Mouse (Mus musculus) heart, embryonic 12.5 days (tissue): ENCODE data around the gene Mms22l. TPM values are rescaled to one million over a fixed set of nuclear protein-coding genes. Genes with fewer than 3 reads are reported as not detected.
A peak's percentile ranks its signal among the peaks of the same experiment; 100 is the strongest.
"Not testable (repeated sequence)": the region's sequence is repeated elsewhere in the genome, so short reads cannot be mapped to it uniquely, and the experiment has no call there.

ENCODE experiments used
- ATAC-seq: fragments of 200-750 bp; cut with Nextera tagmentation; 2 replicates; pipeline ENCODE4 v1.8.0; 2017; ENCODE audit warnings: moderate TSS enrichment, moderate library complexity; ENCODE audit not compliant: insufficient number of reproducible peaks, low FRiP score
- H3K27ac ChIP-seq: fragments of 300-500 bp; sonication (generic); 2 replicates; pipeline ENCODE4 v1.5.1; 2016; ENCODE audit warnings: mild to moderate bottlenecking, moderate library complexity; ENCODE audit not compliant: poor library complexity, severe bottlenecking
- H3K27me3 ChIP-seq: fragments of 300-500 bp; sonication (generic); replicated peaks from 2 replicates; pipeline ENCODE4 v1.6.1; 2016; ENCODE audit warnings: mild to moderate bottlenecking, moderate library complexity
- H3K36me3 ChIP-seq: fragments of 300-500 bp; sonication (generic); 2 replicates; pipeline ENCODE4 v1.6.1; 2016; ENCODE audit warnings: mild to moderate bottlenecking, moderate library complexity
- H3K4me1 ChIP-seq: fragments of 300-500 bp; sonication (generic); replicated peaks from 2 replicates; pipeline ENCODE4 v1.6.1; 2016; ENCODE audit warnings: mild to moderate bottlenecking
- H3K4me2 ChIP-seq: fragments of 300-500 bp; sonication (generic); 2 replicates; pipeline ENCODE4 v1.6.1; 2016; ENCODE audit warnings: mild to moderate bottlenecking, moderate library complexity
- H3K4me3 ChIP-seq: fragments of 300-500 bp; sonication (generic); 2 replicates; pipeline ENCODE4 v1.5.1; 2016; ENCODE audit warnings: mild to moderate bottlenecking
- H3K9ac ChIP-seq: fragments of 300-500 bp; sonication (generic); 2 replicates; pipeline ENCODE4 v1.6.1; 2016; ENCODE audit warnings: mild to moderate bottlenecking, moderate library complexity
- H3K9me3 ChIP-seq: fragments of 300-500 bp; sonication (generic); replicated peaks from 2 replicates; pipeline ENCODE4 v1.6.1; 2016; ENCODE audit warnings: mild to moderate bottlenecking, moderate library complexity
- WGBS: fragments of 180-500 bp; shearing (Covaris S2); methylation state at CpG from one replicate; pipeline ENCODE4 v1.1.7; 2016; 5-methylcytosine and 5-hydroxymethylcytosine counted together
- polyA plus RNA-seq: library from polyadenylated mRNA; unstranded; fragments of >200 nt; fragmentation: Nextera tagmentation; extraction: Ambion mirVana; gene quantifications from 2 replicates; pipeline ENCODE4 v1.2.1, GENCODE M21; 2016

Mms22l gene
- 25.1 and 27.8 TPM in 2 replicates for polyA plus RNA-seq

DNA sequence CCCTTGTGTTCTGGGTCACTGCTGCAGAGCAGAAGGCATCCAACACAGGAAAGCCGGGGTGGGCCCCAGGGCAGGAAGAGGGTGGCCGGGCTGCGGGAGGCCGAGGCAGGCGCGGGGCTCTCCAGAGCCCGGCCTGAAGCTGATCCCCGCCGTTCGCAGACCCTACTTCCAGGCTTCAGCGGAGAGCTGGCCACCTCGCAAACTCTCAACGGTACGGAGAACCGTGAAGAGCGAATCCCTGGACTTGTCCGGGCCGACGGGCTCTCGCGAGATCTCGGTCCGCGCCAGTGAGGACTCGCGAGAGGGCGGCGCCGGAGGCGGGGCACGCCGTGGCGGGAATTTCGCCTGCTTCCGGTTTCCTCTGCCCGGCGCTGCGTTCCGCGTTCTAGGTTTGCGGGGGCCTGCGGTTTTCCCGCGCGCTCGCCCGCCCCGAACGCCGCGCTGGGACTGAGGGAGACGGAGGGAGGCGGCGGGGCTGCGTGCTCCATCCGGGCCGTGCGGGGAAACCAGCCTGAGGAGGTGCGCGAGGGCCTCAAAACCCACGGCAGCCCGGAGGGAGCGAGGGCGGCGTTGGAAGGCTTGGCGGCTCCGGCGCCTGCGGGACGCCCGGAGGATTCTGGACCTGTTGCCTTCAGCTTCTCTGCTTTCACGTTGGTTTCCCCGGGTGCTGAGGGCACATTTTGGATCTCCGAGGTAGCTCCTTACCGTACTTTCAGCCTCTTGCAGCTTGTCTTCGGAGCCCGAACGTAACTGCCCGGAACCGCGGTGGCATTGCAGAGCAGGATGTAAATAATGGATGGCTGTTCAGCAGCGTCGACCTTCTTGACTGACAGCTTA lies at the start of gene Mms22l:
TSS of gene Mms22l (plus strand) at position 336 of the 837 bp plus-strand sequence.
- peaks cover 3% of the 10 kb centered on the region for H3K9me3 ChIP-seq
- peak within 1 kb of the TSS; percentile 71 for H3K4me2 ChIP-seq
- peak; percentile 99 for ATAC-seq
- no peaks in the 10 kb centered on the region for H3K27me3 ChIP-seq
- H3K4me3 ChIP-seq, result peak within 1 kb of the TSS; percentile 79
- 0 out of 2 replicates have a peak, but pooled peaks cover 3% of the 10 kb centered on the region for H3K4me1 ChIP-seq
- WGBS, result under 1% methylated on average over 83 of the region's 83 CpGs
- peak within 1 kb of the TSS; percentile 97 for H3K27ac ChIP-seq
- peak within 1 kb of the TSS; percentile 89 for H3K9ac ChIP-seq
- H3K36me3 ChIP-seq, result 0 out of 2 replicates have a peak, but pooled peaks cover 4% of the 10 kb centered on the region

DNA sequence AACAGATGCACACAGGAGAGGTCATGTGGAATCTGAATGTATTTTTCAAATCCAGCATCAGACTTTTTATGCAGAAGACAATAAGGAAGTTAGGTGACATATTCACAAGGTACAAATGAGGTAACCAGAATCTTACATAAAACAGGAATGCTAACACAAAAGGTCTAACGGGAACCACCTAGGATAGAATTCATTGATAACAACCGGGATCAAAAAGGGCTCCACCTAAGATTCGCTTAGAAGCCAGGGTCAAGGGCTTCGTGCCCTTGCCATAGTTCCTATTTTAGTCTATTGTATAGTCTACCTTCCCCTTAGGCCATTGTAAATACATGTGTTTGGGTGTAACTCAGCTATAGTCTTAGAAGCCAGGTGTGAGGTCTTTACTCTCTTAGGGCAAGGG lies 12.2 kb upstream of the Mms22l start:
- H3K36me3 ChIP-seq, H3K4me3 ChIP-seq, H3K9ac ChIP-seq, H3K9me3 ChIP-seq, H3K27me3 ChIP-seq, H3K4me2 ChIP-seq, H3K4me1 ChIP-seq, H3K27ac ChIP-seq, ATAC-seq: not testable (repeated sequence)
- 85% methylated on average over 4 of the region's 4 CpGs for WGBS

GRCm38 (mm10) chr4:24496953-24497319 lies 685 bp downstream of the Mms22l start:
- Histone ChIP-seq H3K27me3 (no peaks in the 10 kb centered on the region), H3K9me3 (peaks cover 2% of the 10 kb centered on the region; the same call in 1 of the 2 replicates), H3K4me2 (peak overlapping the region; percentile 71), H3K9ac (peak overlapping the region; percentile 89), H3K27ac (peak overlapping the region; percentile 50; the same call in 1 of the 2 replicates), H3K4me3 (peak overlapping the region; percentile 79), H3K4me1 (0 out of 2 replicates have a peak, but pooled peaks cover 3% of the 10 kb centered on the region), H3K36me3 (0 out of 2 replicates have a peak, but pooled peaks cover 4% of the 10 kb centered on the region)
- WGBS, result under 1% methylated on average over 7 of the region's 7 CpGs
- ATAC-seq, result no peak

DNA sequence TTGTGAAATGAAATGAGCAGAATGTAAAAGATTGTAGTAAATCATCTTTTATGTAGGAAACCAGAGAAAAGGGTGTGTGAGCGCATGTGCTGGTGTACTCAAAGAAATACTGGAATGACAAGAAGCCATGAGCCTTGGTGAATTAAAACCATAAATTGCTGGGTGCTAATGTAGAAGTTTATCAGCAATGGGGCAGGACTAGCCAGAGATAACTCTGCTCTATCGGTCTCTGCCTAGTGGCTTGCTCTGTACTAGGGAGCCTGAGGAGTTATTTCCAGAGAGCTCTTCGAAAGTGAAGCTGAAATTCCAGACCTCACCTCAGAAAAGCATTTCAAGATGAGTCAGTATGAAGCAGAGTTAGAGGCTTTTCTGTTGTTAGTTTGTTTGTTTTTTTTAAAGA lies 12.9 kb downstream of the Mms22l start:
- no peak overlapping the region for H3K9ac ChIP-seq
- no peaks in the 10 kb centered on the region for H3K9me3 ChIP-seq
- H3K4me3 ChIP-seq, result no peak overlapping the region
- no peaks in the 10 kb centered on the region for H3K4me1 ChIP-seq
- WGBS, result 67% methylated on average over 3 of the region's 3 CpGs
- peaks cover 41% of the 10 kb centered on the region for H3K36me3 ChIP-seq
- no peak for ATAC-seq
- no peak overlapping the region for H3K27ac ChIP-seq
- no peak overlapping the region for H3K4me2 ChIP-seq
- H3K27me3 ChIP-seq, result no peaks in the 10 kb centered on the region

- Histone ChIP-seq H3K9me3 (no peaks in the 10 kb centered on the region), H3K4me2 (no peak overlapping the region), H3K4me1 (no peaks in the 10 kb centered on the region), H3K27me3 (no peaks in the 10 kb centered on the region), H3K4me3 (no peak overlapping the region), H3K27ac (no peak overlapping the region), H3K36me3 (peaks cover 27% of the 10 kb centered on the region), H3K9ac (no peak overlapping the region)
- no peak for ATAC-seq
- WGBS, result 84% methylated on average over 4 of the region's 4 CpGs
Observed at GRCm38 (mm10) chr4:24536989-24537388, 40.7 kb downstream of the Mms22l start.

DNA sequence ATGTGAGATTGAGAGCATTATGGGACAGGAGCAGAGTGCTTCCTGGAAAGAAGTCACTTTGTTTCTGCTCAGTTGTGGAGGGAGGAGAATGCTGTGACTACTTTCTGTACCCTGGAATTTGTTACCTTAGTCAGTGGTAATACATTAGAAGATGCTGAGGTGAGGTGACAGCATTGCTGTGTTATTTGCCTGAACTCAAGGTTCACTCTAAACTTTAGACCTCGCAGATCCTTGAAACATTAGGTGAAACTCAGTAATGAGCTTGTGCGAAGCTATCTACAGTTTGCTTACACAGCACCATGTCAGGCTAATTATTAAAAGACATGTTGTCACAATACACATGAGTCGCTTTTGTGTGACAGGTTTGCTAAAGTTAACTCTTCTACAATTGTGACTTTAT lies 47.2 kb downstream of the Mms22l start:
- H3K9ac ChIP-seq, result no peak overlapping the region
- H3K27ac ChIP-seq, result no peak overlapping the region
- WGBS, result 84% methylated on average over 3 of the region's 3 CpGs
- no peaks in the 10 kb centered on the region for H3K27me3 ChIP-seq
- no peaks in the 10 kb centered on the region for H3K9me3 ChIP-seq
- H3K4me3 ChIP-seq, result no peak overlapping the region
- no peak overlapping the region for H3K4me2 ChIP-seq
- no peak for ATAC-seq
- H3K36me3 ChIP-seq, result 0 out of 2 replicates have a peak, but pooled peaks cover 4% of the 10 kb centered on the region
- no peaks in the 10 kb centered on the region for H3K4me1 ChIP-seq

- H3K4me2 ChIP-seq, result no peak overlapping the region
- WGBS, result 80% methylated on average over 5 of the region's 5 CpGs
- no peaks in the 10 kb centered on the region for H3K27me3 ChIP-seq
- H3K36me3 ChIP-seq, result 0 out of 2 replicates have a peak, but pooled peaks cover 4% of the 10 kb centered on the region
- no peak overlapping the region for H3K27ac ChIP-seq
- no peak overlapping the region for H3K4me3 ChIP-seq
- no peaks in the 10 kb centered on the region for H3K9me3 ChIP-seq
- ATAC-seq, result no peak
- no peak overlapping the region for H3K9ac ChIP-seq
- H3K4me1 ChIP-seq, result no peaks in the 10 kb centered on the region
Observed at GRCm38 (mm10) chr4:24544677-24545151, 48.5 kb downstream of the Mms22l start.

DNA sequence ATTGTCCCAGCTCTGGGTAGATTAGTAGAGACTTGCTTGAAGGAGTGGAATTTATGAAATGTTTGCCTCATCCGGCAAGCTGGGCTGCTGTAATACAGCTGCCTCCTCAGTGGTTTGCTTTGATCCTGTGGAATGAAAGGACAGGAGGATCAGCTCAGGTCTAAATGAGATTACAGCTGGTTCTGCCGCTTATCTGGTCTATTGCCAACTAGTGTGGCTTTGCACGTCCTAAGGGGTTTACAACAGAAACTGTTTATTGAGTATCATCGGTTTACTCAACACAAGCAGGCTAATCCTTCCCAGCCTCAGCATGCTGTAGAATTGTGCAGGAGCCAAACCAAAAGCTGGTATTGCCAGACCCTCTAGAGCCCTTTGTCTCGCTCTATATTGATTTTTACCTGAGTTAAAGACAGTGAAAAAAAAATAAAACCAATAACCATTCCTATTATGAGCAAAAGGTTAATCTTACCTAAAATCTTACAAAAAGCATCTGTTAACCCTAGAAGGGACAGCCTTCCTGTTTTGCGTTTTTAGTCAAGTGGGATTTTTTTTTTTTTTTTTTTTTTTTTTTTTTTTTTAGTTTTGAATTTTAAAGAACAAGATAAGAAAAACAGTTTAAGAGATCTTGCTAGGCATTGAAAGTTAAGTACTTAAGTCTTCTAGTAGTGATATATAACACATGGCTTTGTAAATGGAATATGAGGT lies 60.0 kb downstream of the Mms22l start:
- Histone ChIP-seq H3K27me3 (no peaks in the 10 kb centered on the region), H3K27ac (no peak overlapping the region), H3K4me2 (peak overlapping the region; percentile 2; the same call in 1 of the 2 replicates), H3K36me3 (no peaks in the 10 kb centered on the region), H3K9ac (no peak overlapping the region), H3K4me3 (no peak overlapping the region), H3K9me3 (no peaks in the 10 kb centered on the region), H3K4me1 (peaks cover 12% of the 10 kb centered on the region)
- ATAC-seq, result no peak
- 35% methylated on average over 6 of the region's 6 CpGs for WGBS

DNA sequence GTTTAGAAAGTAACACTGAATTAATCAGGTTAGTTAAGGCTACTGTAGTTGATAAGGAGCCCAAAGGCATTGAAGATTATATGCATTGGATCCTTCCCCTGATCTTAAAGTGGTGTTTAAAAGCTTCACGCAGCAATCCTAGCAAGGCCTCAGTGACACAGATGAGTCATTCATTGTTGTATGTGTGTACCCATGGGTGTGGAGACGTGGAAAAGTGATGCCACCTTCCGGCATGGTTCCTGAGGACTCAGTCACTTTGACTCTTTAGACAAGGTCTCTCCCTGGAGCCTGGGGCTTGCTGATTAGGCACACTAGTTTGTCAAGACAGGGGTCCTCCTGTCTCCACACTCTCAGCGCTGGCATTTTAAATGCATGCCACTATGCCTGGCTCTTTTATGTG lies 60.9 kb downstream of the Mms22l start:
- Histone ChIP-seq H3K36me3 (no peaks in the 10 kb centered on the region), H3K4me3 (no peak overlapping the region), H3K9me3 (no peaks in the 10 kb centered on the region), H3K9ac (no peak overlapping the region), H3K27me3 (no peaks in the 10 kb centered on the region), H3K4me1 (peaks cover 12% of the 10 kb centered on the region), H3K4me2 (no peak overlapping the region), H3K27ac (no peak overlapping the region)
- 71% methylated on average over 4 of the region's 4 CpGs for WGBS
- no peak for ATAC-seq

DNA sequence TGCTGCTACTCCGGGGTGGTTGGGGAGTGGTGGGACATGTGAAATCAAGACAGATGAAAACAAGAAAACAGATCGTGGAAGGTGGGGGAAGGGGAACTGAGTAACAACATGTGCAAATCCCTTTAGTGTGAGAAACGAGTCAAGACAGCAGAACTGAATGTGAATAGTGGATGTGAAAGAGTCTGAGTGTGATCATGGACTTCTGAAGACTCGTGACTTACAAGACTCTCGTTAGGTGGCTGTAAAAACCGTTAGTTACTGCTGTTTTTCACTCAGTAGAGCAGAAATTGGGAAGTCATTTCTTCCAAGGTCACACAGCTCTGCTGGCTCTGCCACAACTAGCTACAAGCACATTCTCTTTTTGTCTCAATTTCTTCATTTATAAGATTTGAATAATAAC lies 71.8 kb downstream of the Mms22l start:
- H3K9ac ChIP-seq, result no peak overlapping the region
- H3K9me3 ChIP-seq, result no peaks in the 10 kb centered on the region
- H3K4me2 ChIP-seq, result no peak overlapping the region
- no peak for ATAC-seq
- no peaks in the 10 kb centered on the region for H3K36me3 ChIP-seq
- WGBS, result 74% methylated on average over 6 of the region's 6 CpGs
- 0 out of 2 replicates have a peak, but pooled peaks cover 5% of the 10 kb centered on the region for H3K4me1 ChIP-seq
- no peak overlapping the region for H3K27ac ChIP-seq
- H3K27me3 ChIP-seq, result no peaks in the 10 kb centered on the region
- H3K4me3 ChIP-seq, result no peak overlapping the region

- no peak overlapping the region for H3K4me3 ChIP-seq
- no peak overlapping the region for H3K9ac ChIP-seq
- no peaks in the 10 kb centered on the region for H3K9me3 ChIP-seq
- no peak overlapping the region for H3K27ac ChIP-seq
- H3K27me3 ChIP-seq, result no peaks in the 10 kb centered on the region
- H3K4me1 ChIP-seq, result 0 out of 2 replicates have a peak, but pooled peaks cover 5% of the 10 kb centered on the region
- WGBS, result 87% methylated on average over 7 of the region's 7 CpGs
- no peak overlapping the region for H3K4me2 ChIP-seq
- ATAC-seq, result no peak
- H3K36me3 ChIP-seq, result no peaks in the 10 kb centered on the region
Observed at GRCm38 (mm10) chr4:24568989-24569556, 72.8 kb downstream of the Mms22l start.
